Mouse (Mus musculus): Measurements from ENCODE around the gene Txlng. TPM values are rescaled to one million over a fixed set of nuclear protein-coding genes. Genes with fewer than 3 reads are reported as not detected.
A peak's percentile ranks its signal among the peaks of the same experiment; 100 is the strongest.

The Txlng gene
- polyA plus RNA-seq, 1 experiment from 2014 or later = 11.2 TPM

DNA sequence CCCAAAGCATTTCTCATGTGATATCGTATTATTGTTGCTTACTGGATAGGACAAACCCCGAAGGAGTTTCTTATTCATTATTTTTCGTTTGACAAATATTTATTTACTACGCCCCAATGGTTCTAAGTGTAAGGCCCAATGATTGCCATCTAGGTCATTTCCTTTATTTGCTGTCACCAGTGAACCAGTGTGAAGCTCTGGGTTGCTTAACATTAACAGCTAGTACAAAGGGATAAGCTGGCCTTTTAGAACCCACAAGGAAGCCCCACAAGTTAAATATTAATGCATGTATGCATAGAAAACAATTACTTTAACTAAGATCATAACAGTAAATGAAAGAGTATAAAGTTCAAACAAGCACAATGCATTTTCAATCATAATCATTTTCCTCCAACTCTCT is 74.9 kb downstream of the Txlng start:
- 86% methylated on average over 4 of the region's 4 CpGs for WGBS
- no peak for DNase-seq (ENCODE audit: low spot score)
- H3K4me1 ChIP-seq (replicated peaks) = peaks cover 5% of the 10 kb centered on the region
- H3K27me3 ChIP-seq (ENCODE audit: insufficient read depth, poor library complexity, severe bottlenecking) = peaks cover 2% of the 10 kb centered on the region; the same call in 1 of the 2 replicates
- H3K9me3 ChIP-seq = no peaks in the 10 kb centered on the region
- no peaks in the 10 kb centered on the region for H3K36me3 ChIP-seq
- no peak overlapping the region for H3K4me3 ChIP-seq
- no peak overlapping the region for H3K27ac ChIP-seq

- Histone ChIP-seq H3K36me3 (no peaks in the 10 kb centered on the region), H3K4me1 (replicated peaks) (no peaks in the 10 kb centered on the region; the same call in 1 of the 2 replicates), H3K27ac (no peak overlapping the region), H3K4me3 (no peak overlapping the region), H3K9me3 (no peaks in the 10 kb centered on the region), H3K27me3 (ENCODE audit: insufficient read depth, poor library complexity, severe bottlenecking) (peaks cover 19% of the 10 kb centered on the region)
- WGBS = 96% methylated on average over 2 of the region's 2 CpGs
- no peak for DNase-seq (ENCODE audit: low spot score)
These were observed 76.8 kb downstream of the Txlng start for GRCm38 (mm10) chrX:162752418-162752817.

DNA sequence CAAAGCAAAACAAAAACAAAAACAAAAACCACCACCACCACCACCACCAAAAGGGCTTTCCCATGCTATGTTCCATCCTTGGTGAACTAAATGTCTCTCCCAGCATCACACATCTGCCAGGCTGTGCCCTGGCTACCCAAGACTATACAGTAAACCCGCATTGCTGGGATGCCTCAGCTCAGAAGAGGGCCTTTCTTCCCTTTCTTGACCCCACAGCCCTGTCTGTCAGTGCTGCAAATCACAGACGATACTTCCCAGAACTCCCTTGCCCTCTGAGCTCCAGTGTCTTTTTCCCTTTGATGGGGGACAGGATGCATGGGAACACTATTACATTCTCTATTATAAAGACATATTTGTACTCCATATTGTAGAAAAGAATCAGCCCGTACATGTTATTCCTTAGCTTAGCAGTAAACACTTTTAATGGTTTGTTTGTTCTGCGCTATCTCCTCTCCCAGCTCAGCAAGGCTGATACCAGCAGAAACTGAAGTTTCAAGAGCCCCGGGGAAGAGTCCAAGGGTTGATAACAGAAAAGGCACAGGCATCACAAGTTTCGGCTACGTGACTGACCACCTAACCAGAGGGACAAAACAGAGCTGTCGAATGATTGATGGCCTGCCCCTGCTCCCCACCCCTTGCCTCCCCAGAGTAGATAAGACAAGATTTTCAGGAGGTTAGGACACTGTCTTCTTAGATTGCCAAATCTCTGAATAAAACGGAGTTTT is 80.4 kb downstream of the Txlng start:
- Histone ChIP-seq H3K4me3 (no peak overlapping the region), H3K27me3 (ENCODE audit: insufficient read depth, poor library complexity, severe bottlenecking) (peaks cover 23% of the 10 kb centered on the region), H3K4me1 (replicated peaks) (no peaks in the 10 kb centered on the region; the same call in 1 of the 2 replicates), H3K9me3 (no peaks in the 10 kb centered on the region), H3K27ac (peak overlapping the region; percentile 45; the same call in 1 of the 2 replicates), H3K36me3 (no peaks in the 10 kb centered on the region)
- no peak for DNase-seq (ENCODE audit: low spot score)
- WGBS = 43% methylated on average over 9 of the region's 9 CpGs

GRCm38 (mm10) chrX:162736140-162736659 is 93.1 kb downstream of the Txlng start:
- DNase-seq (ENCODE audit: low spot score) = peak; percentile 19
- Histone ChIP-seq H3K27me3 (ENCODE audit: insufficient read depth, poor library complexity, severe bottlenecking) (0 out of 2 replicates have a peak, but pooled peaks cover 4% of the 10 kb centered on the region), H3K36me3 (no peaks in the 10 kb centered on the region), H3K4me3 (peak overlapping the region; percentile 54), H3K27ac (peak overlapping the region; percentile 91), H3K4me1 (replicated peaks) (peaks cover 9% of the 10 kb centered on the region; the same call in 1 of the 2 replicates), H3K9me3 (no peaks in the 10 kb centered on the region)
- 42% methylated on average over 9 of the region's 9 CpGs for WGBS

- H3K4me1 ChIP-seq (replicated peaks) = peaks cover 9% of the 10 kb centered on the region; the same call in 1 of the 2 replicates
- 22% methylated on average over 25 of the region's 25 CpGs for WGBS
- 0 out of 2 replicates have a peak, but pooled peaks cover 4% of the 10 kb centered on the region for H3K27me3 ChIP-seq (ENCODE audit: insufficient read depth, poor library complexity, severe bottlenecking)
- peak; percentile 62 for DNase-seq (ENCODE audit: low spot score)
- no peaks in the 10 kb centered on the region for H3K9me3 ChIP-seq
- no peaks in the 10 kb centered on the region for H3K36me3 ChIP-seq
- peak overlapping the region; percentile 91 for H3K27ac ChIP-seq
- peak overlapping the region; percentile 54 for H3K4me3 ChIP-seq
These were observed 94.0 kb downstream of the Txlng start for GRCm38 (mm10) chrX:162734997-162735929.

DNA sequence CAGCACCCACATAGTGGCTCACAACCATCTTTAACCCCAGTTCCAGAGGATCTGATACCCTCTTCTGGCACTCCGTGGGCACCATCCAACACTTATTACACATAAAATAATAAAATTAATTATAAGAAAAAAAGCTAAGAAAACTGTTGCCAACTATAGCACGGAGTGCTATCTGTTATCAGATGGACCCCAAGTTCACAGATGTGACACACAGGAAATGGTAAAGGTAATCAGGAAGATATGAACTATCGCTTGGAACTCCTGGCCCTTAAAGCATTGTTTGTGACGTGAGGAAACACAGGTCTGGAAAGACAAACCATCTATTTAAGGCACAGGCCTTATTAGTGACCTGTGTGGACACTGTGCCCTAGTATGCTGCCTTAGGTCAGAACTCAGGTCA is 99.2 kb downstream of the Txlng start:
- Histone ChIP-seq H3K27me3 (ENCODE audit: insufficient read depth, poor library complexity, severe bottlenecking) (0 out of 2 replicates have a peak, but pooled peaks cover 6% of the 10 kb centered on the region), H3K27ac (no peak overlapping the region), H3K9me3 (no peaks in the 10 kb centered on the region), H3K4me1 (replicated peaks) (peaks cover 15% of the 10 kb centered on the region), H3K36me3 (no peaks in the 10 kb centered on the region), H3K4me3 (no peak overlapping the region)
- 89% methylated on average over 4 of the region's 4 CpGs for WGBS
- no peak for DNase-seq (ENCODE audit: low spot score)

MicroRNAs within 50 kb of the gene (microRNA counts, 519-probe panel; counts per million panel counts)
- 1,255 counts per million, percentile 77 among the panel's probes with 10 or more counts for microRNA mmu-miR-3473

Other genes with a start within 250 kb of the Txlng start
- 0.38 and 0.52 TPM in 2 replicates for gene Reps2, start 185.8 kb downstream of the Txlng start, polyA plus RNA-seq (2016; fragmentation: Nextera tagmentation; extraction: Ambion mirVana)
- gene Rbbp7, start 69.1 kb downstream of the Txlng start, polyA plus RNA-seq (2016; fragmentation: Nextera tagmentation; extraction: Ambion mirVana) = 305 and 387 TPM in 2 replicates
- gene Syap1, start 59.0 kb upstream of the Txlng start, polyA plus RNA-seq (2016; fragmentation: Nextera tagmentation; extraction: Ambion mirVana) = 22.0 and 25.7 TPM in 2 replicates
- gene Ctps2, start 71.8 kb upstream of the Txlng start, polyA plus RNA-seq (2016; fragmentation: Nextera tagmentation; extraction: Ambion mirVana) = 60.0 and 67.8 TPM in 2 replicates
- gene S100g, start 135.1 kb upstream of the Txlng start, polyA plus RNA-seq (2016; fragmentation: Nextera tagmentation; extraction: Ambion mirVana) = 0.37 TPM in 1 of 2 replicates, not detected in the other

Data from hindbrain, embryonic 10.5 days (tissue).